Mouse (Mus musculus) midbrain, embryonic 15.5 days (tissue): ENCODE results near the gene Mertk. TPM values are rescaled to one million over a fixed set of nuclear protein-coding genes. Genes with fewer than 3 reads are reported as not detected.

Source experiments
- ATAC-seq: fragments of 200-750 bp; cut with Nextera tagmentation; replicated peaks from 2 replicates; pipeline ENCODE4 v1.8.0; 2017; ENCODE audit warnings: moderate TSS enrichment
- H3K27ac ChIP-seq: fragments of 300-500 bp; sonication (generic); 2 replicates; pipeline ENCODE4 v1.5.1; 2015; ENCODE audit warnings: mild to moderate bottlenecking, inconsistent platforms
- H3K27me3 ChIP-seq: fragments of 300-500 bp; sonication (generic); replicated peaks from 2 replicates; pipeline ENCODE4 v1.6.1; 2015; ENCODE audit warnings: inconsistent platforms
- H3K36me3 ChIP-seq: fragments of 300-500 bp; sonication (generic); replicated peaks from 2 replicates; pipeline ENCODE4 v1.6.1; 2015; ENCODE audit warnings: inconsistent platforms
- H3K4me1 ChIP-seq: fragments of 300-500 bp; sonication (generic); 2 replicates; pipeline ENCODE4 v1.6.1; 2015; ENCODE audit warnings: inconsistent platforms
- H3K4me2 ChIP-seq: fragments of 300-500 bp; sonication (generic); 2 replicates; pipeline ENCODE4 v1.6.1; 2015; ENCODE audit warnings: inconsistent platforms, mild to moderate bottlenecking, moderate library complexity
- H3K4me3 ChIP-seq: fragments of 300-500 bp; sonication (generic); 2 replicates; pipeline ENCODE4 v1.5.1; 2015; ENCODE audit warnings: mild to moderate bottlenecking, inconsistent platforms
- H3K9ac ChIP-seq: fragments of 300-500 bp; sonication (generic); 2 replicates; pipeline ENCODE4 v1.6.1; 2015; ENCODE audit warnings: mild to moderate bottlenecking, inconsistent platforms
- H3K9me3 ChIP-seq: fragments of 300-500 bp; sonication (generic); 2 replicates; pipeline ENCODE4 v1.6.1; 2016; ENCODE audit warnings: inconsistent platforms
- WGBS: fragments of 180-500 bp; shearing (Covaris S2); methylation state at CpG from one replicate; pipeline ENCODE4 v1.1.7; 2015; ENCODE audit warnings: mixed read lengths; 5-methylcytosine and 5-hydroxymethylcytosine counted together
- polyA plus RNA-seq: library from polyadenylated mRNA; unstranded; fragments of >200 nt; fragmentation: Nextera tagmentation; extraction: Ambion mirVana; gene quantifications from 2 replicates; pipeline ENCODE4 v1.2.1, GENCODE M21; 2015

Gene Mertk
- polyA plus RNA-seq, 1 experiment from 2014 or later: 1.5 TPM

- Histone ChIP-seq H3K9me3 (no peaks in the 10 kb centered on the region), H3K27me3 (no peaks in the 10 kb centered on the region), H3K27ac (no peak overlapping the region), H3K9ac (no peak overlapping the region), H3K4me2 (no peak overlapping the region), H3K36me3 (peaks cover 63% of the 10 kb centered on the region), H3K4me3 (no peak overlapping the region), H3K4me1 (no peaks in the 10 kb centered on the region)
- no peak for ATAC-seq
- 89% methylated on average over 2 of the region's 2 CpGs for WGBS
Observed at GRCm38 (mm10) chr2:128839501-128839900, 140.7 kb downstream of the Mertk start.

GRCm38 (mm10) chr2:128842437-128842836 is 143.7 kb downstream of the Mertk start:
- WGBS: 89% methylated on average over 8 of the region's 8 CpGs
- ATAC-seq: no peak
- peaks cover 44% of the 10 kb centered on the region for H3K36me3 ChIP-seq

DNA sequence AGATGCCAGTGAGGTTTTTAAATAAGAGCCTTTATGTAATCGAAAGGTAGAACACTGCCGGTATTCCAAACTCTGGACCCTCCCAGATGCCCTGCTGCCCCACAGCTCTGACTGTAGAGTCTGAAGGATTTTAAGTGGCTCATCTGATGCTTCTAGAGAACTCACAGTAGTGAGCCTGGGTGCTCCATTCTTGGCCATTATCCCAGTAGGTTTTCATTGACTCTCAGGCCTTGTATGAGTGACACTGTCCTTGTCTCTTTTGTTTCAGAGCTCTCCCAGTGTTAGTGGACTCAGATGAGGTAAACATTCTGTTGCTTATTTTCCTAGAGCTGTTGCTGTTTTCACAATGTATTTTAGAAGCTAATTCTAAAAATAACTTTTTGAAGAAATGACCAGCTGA is 151.3 kb downstream of the Mertk start:
- H3K9ac ChIP-seq: no peak overlapping the region
- no peak overlapping the region for H3K27ac ChIP-seq
- WGBS: 92% methylated on average over 2 of the region's 2 CpGs
- no peaks in the 10 kb centered on the region for H3K9me3 ChIP-seq
- ATAC-seq: no peak
- H3K4me2 ChIP-seq: no peak overlapping the region
- H3K4me1 ChIP-seq: no peaks in the 10 kb centered on the region
- H3K27me3 ChIP-seq: no peaks in the 10 kb centered on the region
- H3K4me3 ChIP-seq: no peak overlapping the region
- H3K36me3 ChIP-seq: peaks cover 25% of the 10 kb centered on the region; the same call in 1 of the 2 replicates

More at GRCm38 (mm10) chr2:128842437-128842836, 143.7 kb downstream of the Mertk start:
- H3K9me3 ChIP-seq: no peaks in the 10 kb centered on the region
- no peaks in the 10 kb centered on the region for H3K27me3 ChIP-seq
- no peak overlapping the region for H3K4me3 ChIP-seq
- H3K27ac ChIP-seq: no peak overlapping the region
- no peak overlapping the region for H3K4me2 ChIP-seq
- no peak overlapping the region for H3K9ac ChIP-seq
- no peaks in the 10 kb centered on the region for H3K4me1 ChIP-seq

Other genes with a start within 250 kb of the Mertk start
- gene Spdye4c, start 107.7 kb upstream of the Mertk start, polyA plus RNA-seq: not detected in 2 replicates
- gene Anapc1, start 11.6 kb upstream of the Mertk start, polyA plus RNA-seq: 50.8 and 52.8 TPM in 2 replicates
- gene Tmem87b, start 119.2 kb downstream of the Mertk start, polyA plus RNA-seq: 36.8 and 38.9 TPM in 2 replicates
- gene Fbln7, start 164.0 kb downstream of the Mertk start, polyA plus RNA-seq: 1.9 and 2.2 TPM in 2 replicates
- gene Zc3h8, start 245.1 kb downstream of the Mertk start, polyA plus RNA-seq: 13.0 and 14.8 TPM in 2 replicates